Mouse (Mus musculus) midbrain, embryonic 12.5 days (tissue): ENCODE results near the gene Foxd1. TPM values are rescaled to one million over a fixed set of nuclear protein-coding genes. Genes with fewer than 3 reads are reported as not detected.

Experiments
- ATAC-seq: fragments of 200-750 bp; cut with Nextera tagmentation; 2 replicates; pipeline ENCODE4 v1.8.0; 2017; ENCODE audit warnings: low read depth, moderate TSS enrichment, moderate library complexity; ENCODE audit not compliant: low FRiP score
- H3K27ac ChIP-seq: fragments of 300-500 bp; sonication (generic); replicated peaks from 2 replicates; pipeline ENCODE4 v1.5.1; 2016; ENCODE audit warnings: mild to moderate bottlenecking
- H3K27me3 ChIP-seq: fragments of 300-500 bp; sonication (generic); 2 replicates; pipeline ENCODE4 v1.6.1; 2016; ENCODE audit warnings: mild to moderate bottlenecking
- H3K36me3 ChIP-seq: fragments of 300-500 bp; sonication (generic); 2 replicates; pipeline ENCODE4 v1.6.1; 2016
- H3K4me1 ChIP-seq: fragments of 300-500 bp; sonication (generic); 2 replicates; pipeline ENCODE4 v1.6.1; 2016
- H3K4me2 ChIP-seq: fragments of 300-500 bp; sonication (generic); replicated peaks from 2 replicates; pipeline ENCODE4 v1.6.1; 2016; ENCODE audit warnings: mild to moderate bottlenecking, moderate library complexity
- H3K4me3 ChIP-seq: fragments of 300-500 bp; sonication (generic); 2 replicates; pipeline ENCODE4 v1.5.1; 2016; ENCODE audit warnings: mild to moderate bottlenecking
- H3K9ac ChIP-seq: fragments of 300-500 bp; sonication (generic); replicated peaks from 2 replicates; pipeline ENCODE4 v1.6.1; 2016; ENCODE audit warnings: mild to moderate bottlenecking, moderate library complexity
- H3K9me3 ChIP-seq: fragments of 300-500 bp; sonication (generic); 2 replicates; pipeline ENCODE4 v1.6.1; 2016; ENCODE audit warnings: mild to moderate bottlenecking
- WGBS: fragments of 180-500 bp; shearing (Covaris S2); methylation state at CpG from one replicate; pipeline ENCODE4 v1.1.7; 2016; 5-methylcytosine and 5-hydroxymethylcytosine counted together
- polyA plus RNA-seq: library from polyadenylated mRNA; unstranded; fragments of >200 nt; fragmentation: Nextera tagmentation; extraction: Ambion mirVana; gene quantifications from 2 replicates; pipeline ENCODE4 v1.2.1, GENCODE M21; 2016

The Foxd1 gene
- polyA plus RNA-seq, 1 experiment from 2014 or later, result 6.0 TPM

- peak overlapping the region; percentile 84 for H3K27ac ChIP-seq
- peak; percentile 27; the same call in 1 of the 2 replicates for ATAC-seq
- H3K9ac ChIP-seq, result peak overlapping the region; percentile 98
- peaks cover 15% of the 10 kb centered on the region for H3K36me3 ChIP-seq
- no peaks in the 10 kb centered on the region for H3K27me3 ChIP-seq
- peak overlapping the region; percentile 85 for H3K4me3 ChIP-seq
- WGBS, result 3% methylated on average over 16 of the region's 16 CpGs
- H3K9me3 ChIP-seq, result no peaks in the 10 kb centered on the region
- peaks cover 15% of the 10 kb centered on the region for H3K4me1 ChIP-seq
- peak overlapping the region; percentile 72 for H3K4me2 ChIP-seq
These were observed 36.8 kb upstream of the Foxd1 start for GRCm38 (mm10) chr13:98317246-98317677.

GRCm38 (mm10) chr13:98317911-98318310 is 36.1 kb upstream of the Foxd1 start:
- no peak for ATAC-seq
- Histone ChIP-seq H3K27me3 (no peaks in the 10 kb centered on the region), H3K9me3 (no peaks in the 10 kb centered on the region), H3K4me2 (peak overlapping the region; percentile 72; the same call in 1 of the 2 replicates), H3K4me3 (no peak overlapping the region), H3K27ac (no peak overlapping the region), H3K4me1 (peaks cover 15% of the 10 kb centered on the region), H3K9ac (no peak overlapping the region), H3K36me3 (peaks cover 10% of the 10 kb centered on the region)
- 94% methylated on average over 6 of the region's 6 CpGs for WGBS

- no peak overlapping the region for H3K27ac ChIP-seq
- H3K4me1 ChIP-seq, result no peaks in the 10 kb centered on the region
- H3K4me3 ChIP-seq, result no peak overlapping the region
- 79% methylated on average over 11 of the region's 11 CpGs for WGBS
- no peak for ATAC-seq
- no peak overlapping the region for H3K4me2 ChIP-seq
- H3K27me3 ChIP-seq, result no peaks in the 10 kb centered on the region
- H3K9me3 ChIP-seq, result no peaks in the 10 kb centered on the region
- H3K36me3 ChIP-seq, result peaks cover 3% of the 10 kb centered on the region; the same call in 1 of the 2 replicates
- H3K9ac ChIP-seq, result no peak overlapping the region
These were observed 29.0 kb upstream of the Foxd1 start for GRCm38 (mm10) chr13:98325034-98325433.

- H3K27ac ChIP-seq, result no peak overlapping the region
- H3K27me3 ChIP-seq, result no peaks in the 10 kb centered on the region
- 54% methylated on average over 2 of the region's 2 CpGs for WGBS
- H3K9me3 ChIP-seq, result no peaks in the 10 kb centered on the region
- H3K4me3 ChIP-seq, result no peak overlapping the region
- no peak overlapping the region for H3K4me2 ChIP-seq
- H3K36me3 ChIP-seq, result no peaks in the 10 kb centered on the region
- no peak for ATAC-seq
- H3K9ac ChIP-seq, result no peak overlapping the region
- H3K4me1 ChIP-seq, result no peaks in the 10 kb centered on the region
These were observed 21.9 kb upstream of the Foxd1 start for GRCm38 (mm10) chr13:98332106-98332505.

- Histone ChIP-seq H3K9me3 (no peaks in the 10 kb centered on the region), H3K4me1 (no peaks in the 10 kb centered on the region), H3K4me2 (no peak overlapping the region), H3K27me3 (no peaks in the 10 kb centered on the region), H3K27ac (no peak overlapping the region), H3K4me3 (no peak overlapping the region), H3K9ac (no peak overlapping the region), H3K36me3 (no peaks in the 10 kb centered on the region)
- ATAC-seq, result no peak
- 92% methylated on average over 1 of the region's 1 CpGs for WGBS
These were observed 17.8 kb upstream of the Foxd1 start for GRCm38 (mm10) chr13:98336205-98336604.

- no peak for ATAC-seq
- Histone ChIP-seq H3K9ac (no peak overlapping the region), H3K36me3 (no peaks in the 10 kb centered on the region), H3K4me3 (no peak overlapping the region), H3K4me2 (no peak overlapping the region), H3K27ac (no peak overlapping the region), H3K4me1 (no peaks in the 10 kb centered on the region), H3K27me3 (peaks cover 16% of the 10 kb centered on the region), H3K9me3 (no peaks in the 10 kb centered on the region)
- 75% methylated on average over 5 of the region's 5 CpGs for WGBS
These were observed 13.5 kb upstream of the Foxd1 start for GRCm38 (mm10) chr13:98340506-98340905.

- H3K9me3 ChIP-seq, result no peaks in the 10 kb centered on the region
- H3K27ac ChIP-seq, result no peak overlapping the region
- H3K4me2 ChIP-seq, result no peak overlapping the region
- peaks cover 10% of the 10 kb centered on the region for H3K4me1 ChIP-seq
- H3K4me3 ChIP-seq, result no peak overlapping the region
- no peaks in the 10 kb centered on the region for H3K36me3 ChIP-seq
- no peak overlapping the region for H3K9ac ChIP-seq
- ATAC-seq, result no peak
- peaks cover 67% of the 10 kb centered on the region for H3K27me3 ChIP-seq
- 76% methylated on average over 4 of the region's 4 CpGs for WGBS
These were observed 4.6 kb upstream of the Foxd1 start for GRCm38 (mm10) chr13:98349491-98349890.

- ATAC-seq, result no peak
- 3% methylated on average over 8 of the region's 8 CpGs for WGBS
- no peaks in the 10 kb centered on the region for H3K9me3 ChIP-seq
These were observed 2.5 kb upstream of the Foxd1 start for GRCm38 (mm10) chr13:98351527-98351926.

GRCm38 (mm10) chr13:98352381-98352975 is 1.6 kb upstream of the Foxd1 start:
- ATAC-seq, result no peak
- H3K36me3 ChIP-seq, result no peaks in the 10 kb centered on the region
- peaks cover 25% of the 10 kb centered on the region for H3K4me1 ChIP-seq
- no peak overlapping the region for H3K27ac ChIP-seq
- H3K9ac ChIP-seq, result no peak overlapping the region
- H3K4me3 ChIP-seq, result no peak overlapping the region
- no peak overlapping the region for H3K4me2 ChIP-seq
- 12% methylated on average over 14 of the region's 14 CpGs for WGBS
- peaks cover 74% of the 10 kb centered on the region for H3K27me3 ChIP-seq
- H3K9me3 ChIP-seq, result no peaks in the 10 kb centered on the region

More at GRCm38 (mm10) chr13:98351527-98351926, 2.5 kb upstream of the Foxd1 start:
- Histone ChIP-seq H3K27ac (no peak overlapping the region), H3K4me1 (peaks cover 25% of the 10 kb centered on the region), H3K4me3 (no peak overlapping the region), H3K9ac (no peak overlapping the region), H3K4me2 (no peak overlapping the region), H3K36me3 (no peaks in the 10 kb centered on the region), H3K27me3 (peaks cover 73% of the 10 kb centered on the region)

- H3K27ac ChIP-seq, result no peak overlapping the region
- no peaks in the 10 kb centered on the region for H3K36me3 ChIP-seq
- ATAC-seq, result peak; percentile 28
- H3K4me2 ChIP-seq, result peak overlapping the region; percentile 71
- H3K9ac ChIP-seq, result no peak overlapping the region
- no peaks in the 10 kb centered on the region for H3K9me3 ChIP-seq
- peak overlapping the region; percentile 52 for H3K4me3 ChIP-seq
- H3K4me1 ChIP-seq, result peaks cover 32% of the 10 kb centered on the region
- 0% methylated on average over 13 of the region's 13 CpGs for WGBS
- peaks cover 85% of the 10 kb centered on the region for H3K27me3 ChIP-seq
These were observed 343 bp upstream of the Foxd1 start for GRCm38 (mm10) chr13:98353709-98354089.

GRCm38 (mm10) chr13:98354871-98355558 is 973 bp downstream of the Foxd1 start:
- H3K4me3 ChIP-seq, result peak overlapping the region; percentile 52

GRCm38 (mm10) chr13:98355559-98356111 is 1.6 kb downstream of the Foxd1 start:
- H3K4me1 ChIP-seq, result peaks cover 32% of the 10 kb centered on the region
- ATAC-seq, result 0 out of 2 replicates have a peak, but pooled peaks have one; percentile 24
- H3K4me3 ChIP-seq, result peak overlapping the region; percentile 52
- peak overlapping the region; percentile 39; the same call in 1 of the 2 replicates for H3K27ac ChIP-seq
- under 1% methylated on average over 40 of the region's 81 CpGs for WGBS
- no peaks in the 10 kb centered on the region for H3K9me3 ChIP-seq
- H3K4me2 ChIP-seq, result peak overlapping the region; percentile 71
- no peaks in the 10 kb centered on the region for H3K36me3 ChIP-seq
- peak overlapping the region; percentile 63 for H3K9ac ChIP-seq
- peaks cover 87% of the 10 kb centered on the region for H3K27me3 ChIP-seq

More at GRCm38 (mm10) chr13:98354871-98355558, 973 bp downstream of the Foxd1 start:
- no peaks in the 10 kb centered on the region for H3K36me3 ChIP-seq
- no peaks in the 10 kb centered on the region for H3K9me3 ChIP-seq
- peaks cover 32% of the 10 kb centered on the region for H3K4me1 ChIP-seq
- H3K9ac ChIP-seq, result peak overlapping the region; percentile 63
- H3K4me2 ChIP-seq, result peak overlapping the region; percentile 71
- under 1% methylated on average over 75 of the region's 102 CpGs for WGBS
- ATAC-seq, result peak; percentile 62; the same call in 1 of the 2 replicates
- H3K27ac ChIP-seq, result peak overlapping the region; percentile 58
- H3K27me3 ChIP-seq, result peaks cover 87% of the 10 kb centered on the region
